Mouse (Mus musculus) heart, adult 2 months (tissue): ENCODE results near the gene Svip. TPM values are rescaled to one million over a fixed set of nuclear protein-coding genes. Genes with fewer than 3 reads are reported as not detected.

Source experiments
- DNase-seq, 2 experiments: peaks; one replicate each; pipeline ENCODE4 v3.0.0; 2021
- H3K27ac ChIP-seq: fragments of 200-600 bp; 2 replicates; pipeline ENCODE4 v1.8.1; 2022
- H3K27me3 ChIP-seq: fragments of 200-500 bp; 2 replicates; pipeline ENCODE4 v1.6.1; 2012; ENCODE audit warnings: mild to moderate bottlenecking, low read length, inconsistent platforms, mixed read lengths; ENCODE audit not compliant: control insufficient read depth, insufficient read depth
- H3K36me3 ChIP-seq: fragments of 200-500 bp; 2 replicates; pipeline ENCODE4 v1.6.1; 2012; ENCODE audit warnings: low read length, inconsistent platforms; ENCODE audit not compliant: control insufficient read depth, insufficient read depth
- H3K4me1 ChIP-seq: fragments of 200-500 bp; 2 replicates; pipeline ENCODE4 v1.6.1; 2011; ENCODE audit warnings: low read length; ENCODE audit not compliant: control insufficient read depth, insufficient read depth
- H3K4me3 ChIP-seq: fragments of 200-600 bp; 2 replicates; pipeline ENCODE4 v1.8.1; 2022
- H3K79me2 ChIP-seq: fragments of 200-500 bp; replicated peaks from 2 replicates; pipeline ENCODE4 v1.6.1; 2012; ENCODE audit warnings: mild to moderate bottlenecking, inconsistent platforms, low read length, moderate library complexity, mixed read lengths; ENCODE audit not compliant: control insufficient read depth, insufficient read depth
- H3K9ac ChIP-seq: fragments of 200-500 bp; 2 replicates; pipeline ENCODE4 v1.6.1; 2012; ENCODE audit warnings: low read depth, mild to moderate bottlenecking, control low read depth, inconsistent platforms, low read length, mixed read lengths
- CTCF ChIP-seq: fragments of 200-600 bp; IDR thresholded peaks from 2 replicates; pipeline ENCODE4 v1.8.1; 2022; ENCODE audit warnings: antibody characterized with exemption, mild to moderate bottlenecking, moderate library complexity
- EP300 ChIP-seq: fragments of 200-500 bp; IDR thresholded peaks from 2 replicates; pipeline ENCODE4 v1.6.1; 2011; ENCODE audit warnings: low read depth, low read length, control low read depth; ENCODE audit not compliant: insufficient read depth
- POLR2A ChIP-seq: fragments of 200-500 bp; IDR thresholded peaks from 2 replicates; pipeline ENCODE4 v1.6.1; 2011; ENCODE audit warnings: mild to moderate bottlenecking, low read depth, low read length, control low read depth; ENCODE audit not compliant: insufficient read depth
- WGBS: fragments of 180-500 bp; shearing (Covaris S2); methylation state at CpG from one replicate; pipeline ENCODE4 v1.1.7; 2018; 5-methylcytosine and 5-hydroxymethylcytosine counted together
- intact Hi-C: fragments of 180-260 bp; cut with DNase I; formaldehyde crosslinking; loops from one replicate; pipeline ENCODE4 v1.15.1; 2025
- polyA plus RNA-seq: library from polyadenylated mRNA; depleted of rRNA; stranded (reverse); fragments of >200 nt; gene quantifications from 2 replicates; pipeline ENCODE4 v1.2.3, GENCODE M21; 2012
- total RNA-seq, 2 experiments: library from RNA; stranded (reverse); gene quantifications; 2 replicates each; pipeline ENCODE4 v1.2.3; 2021

Gene Svip
- total and polyA plus RNA-seq, 3 experiments: 7.9 to 29.2 (median 20.2) TPM

DNA sequence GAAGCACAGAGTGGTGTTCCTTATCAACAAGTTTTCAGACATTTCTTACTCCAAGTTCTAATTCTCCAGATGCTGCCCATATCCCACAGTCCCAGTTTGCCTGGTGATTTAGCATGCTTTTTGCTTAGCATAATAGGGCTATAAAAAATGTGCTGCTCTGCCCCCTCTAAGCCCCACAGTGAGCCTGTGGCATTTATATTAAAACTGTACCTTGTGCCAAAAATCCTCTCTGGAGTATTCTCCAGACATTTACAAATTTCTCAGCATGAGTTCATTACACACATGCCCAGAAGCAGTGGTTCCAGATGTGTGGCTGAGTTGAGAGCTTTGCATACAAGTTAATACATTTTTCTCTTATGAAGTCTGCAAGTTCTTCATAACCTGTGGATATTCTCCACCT is 36.4 kb downstream of the Svip start:
- H3K27me3 ChIP-seq: no peaks in the 10 kb centered on the region
- H3K79me2 ChIP-seq: no peaks in the 10 kb centered on the region
- no peak overlapping the region for H3K27ac ChIP-seq
- no peak for DNase-seq
- intact Hi-C loops: no loop called here
- TF ChIP-seq CTCF: no peak
- TF ChIP-seq EP300: no peak
- no peak for TF ChIP-seq POLR2A
- no peak overlapping the region for H3K4me3 ChIP-seq
- H3K9ac ChIP-seq: no peak overlapping the region
- no peaks in the 10 kb centered on the region for H3K36me3 ChIP-seq
- no peaks in the 10 kb centered on the region for H3K4me1 ChIP-seq

GRCm38 (mm10) chr7:51967581-51967980 is 38.2 kb downstream of the Svip start:
- no peak for DNase-seq
- H3K27me3 ChIP-seq: no peaks in the 10 kb centered on the region
- 73% methylated on average over 4 of the region's 4 CpGs for WGBS
- no peaks in the 10 kb centered on the region for H3K36me3 ChIP-seq
- no peak overlapping the region for H3K27ac ChIP-seq
- H3K4me3 ChIP-seq: no peak overlapping the region
- H3K4me1 ChIP-seq: no peaks in the 10 kb centered on the region
- intact Hi-C loops: no loop called here
- no peaks in the 10 kb centered on the region for H3K79me2 ChIP-seq
- no peak overlapping the region for H3K9ac ChIP-seq
- TF ChIP-seq EP300 (no peak), POLR2A (no peak), CTCF (no peak)

DNA sequence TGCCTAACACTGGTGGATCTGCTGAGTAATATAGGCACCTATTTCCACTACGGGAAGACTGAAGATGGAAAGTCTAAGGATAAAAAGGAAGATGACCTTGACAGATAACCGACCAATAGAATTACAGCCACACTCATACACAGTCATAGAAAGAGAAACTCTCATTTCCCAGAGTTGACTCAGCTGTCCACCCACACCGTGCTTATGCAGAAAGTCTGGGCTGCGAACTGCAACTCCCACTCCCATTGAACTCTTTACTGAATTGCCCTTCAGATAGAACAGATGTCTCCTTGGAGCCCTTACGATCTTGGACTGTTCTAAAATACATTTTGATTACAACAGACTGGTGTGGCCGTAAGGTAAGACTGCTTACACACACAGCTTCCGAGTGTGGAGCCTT is 41.1 kb downstream of the Svip start:
- Histone ChIP-seq H3K4me3 (no peak overlapping the region), H3K27me3 (no peaks in the 10 kb centered on the region), H3K27ac (no peak overlapping the region), H3K4me1 (no peaks in the 10 kb centered on the region), H3K79me2 (no peaks in the 10 kb centered on the region), H3K9ac (no peak overlapping the region), H3K36me3 (no peaks in the 10 kb centered on the region)
- intact Hi-C loops: no loop called here
- no peak for DNase-seq
- TF ChIP-seq POLR2A: no peak
- no peak for TF ChIP-seq CTCF
- TF ChIP-seq EP300: no peak
- 83% methylated on average over 7 of the region's 7 CpGs for WGBS

- whole genome bisulfite sequencing: 84% methylated on average over 10 of the region's 10 CpGs
- no peaks in the 10 kb centered on the region for H3K27me3 ChIP-seq
- intact Hi-C loops: no loop called here
- no peak overlapping the region for H3K4me3 ChIP-seq
- H3K79me2 ChIP-seq: no peaks in the 10 kb centered on the region
- no peaks in the 10 kb centered on the region for H3K36me3 ChIP-seq
- H3K4me1 ChIP-seq: no peaks in the 10 kb centered on the region
- no peak for TF ChIP-seq POLR2A
- TF ChIP-seq EP300: no peak
- no peak for TF ChIP-seq CTCF
- DNase-seq: no peak
- no peak overlapping the region for H3K27ac ChIP-seq
- H3K9ac ChIP-seq: no peak overlapping the region
Observed at GRCm38 (mm10) chr7:51962219-51962952, 43.4 kb downstream of the Svip start.

GRCm38 (mm10) chr7:51960698-51961374 is 45.0 kb downstream of the Svip start:
- H3K79me2 ChIP-seq: no peaks in the 10 kb centered on the region
- H3K27ac ChIP-seq: no peak overlapping the region
- TF ChIP-seq EP300 (no peak), CTCF (no peak), POLR2A (no peak)
- no peaks in the 10 kb centered on the region for H3K4me1 ChIP-seq
- no peaks in the 10 kb centered on the region for H3K36me3 ChIP-seq
- intact Hi-C loops: no loop called here
- no peak overlapping the region for H3K9ac ChIP-seq
- H3K27me3 ChIP-seq: no peaks in the 10 kb centered on the region
- no peak for DNase-seq
- no peak overlapping the region for H3K4me3 ChIP-seq
- 86% methylated on average over 6 of the region's 6 CpGs for WGBS

DNA sequence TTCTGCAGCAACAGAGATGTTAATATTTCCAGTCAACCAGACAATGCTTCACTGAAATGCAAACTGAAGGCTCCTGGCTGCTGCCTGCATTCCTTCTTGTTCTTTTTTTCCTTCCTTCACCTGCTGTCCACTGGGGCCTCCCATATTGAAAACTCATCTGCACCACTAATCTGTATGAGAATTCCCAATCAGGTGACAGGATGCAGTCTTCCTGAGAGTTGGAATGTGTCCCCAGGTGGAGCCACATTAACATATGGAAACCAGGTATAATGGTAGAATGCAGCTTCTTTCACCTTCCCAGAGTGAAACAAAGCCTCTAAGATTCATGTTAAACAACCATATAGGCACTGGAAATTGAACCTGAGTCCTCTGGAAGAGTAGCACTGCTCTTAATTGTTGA is 48.1 kb downstream of the Svip start:
- Histone ChIP-seq H3K4me1 (peaks cover 3% of the 10 kb centered on the region; the same call in 1 of the 2 replicates), H3K27me3 (no peaks in the 10 kb centered on the region), H3K27ac (no peak overlapping the region), H3K79me2 (no peaks in the 10 kb centered on the region), H3K36me3 (no peaks in the 10 kb centered on the region), H3K9ac (no peak overlapping the region), H3K4me3 (no peak overlapping the region)
- intact Hi-C loops: no loop called here
- DNase-seq: no peak
- TF ChIP-seq EP300 (no peak), POLR2A (no peak), CTCF (no peak)
